Mouse (Mus musculus): ENCODE data around the gene Cox14. TPM values are rescaled to one million over a fixed set of nuclear protein-coding genes. Genes with fewer than 3 reads are reported as not detected.
"Not testable (repeated sequence)": the region's sequence is repeated elsewhere in the genome, so short reads cannot be mapped to it uniquely, and the experiment has no call there.

The Cox14 gene
- polyA plus RNA-seq, 1 experiment from 2014 or later: 169 TPM

DNA sequence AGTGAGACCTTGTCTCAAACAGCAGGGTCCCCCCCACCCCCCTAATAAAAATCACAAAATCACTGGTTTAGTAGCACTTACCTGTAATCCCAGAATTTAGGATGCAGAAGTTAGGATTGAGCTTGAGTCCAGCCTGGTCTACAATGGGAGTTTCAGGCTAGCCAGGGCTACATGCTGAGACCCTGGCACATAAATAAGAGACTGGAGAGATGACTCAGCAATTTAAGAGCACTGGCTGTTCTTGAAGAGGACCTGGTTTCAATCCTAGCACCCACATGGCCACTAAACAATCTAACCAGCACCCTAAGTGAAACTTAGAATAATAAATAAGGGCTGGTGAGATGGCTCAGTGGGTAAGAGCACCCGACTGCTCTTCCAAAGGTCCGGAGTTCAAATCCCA lies 5.7 kb downstream of the Cox14 start:
- no peak overlapping the region for H3K9ac ChIP-seq
- 88% methylated on average over 2 of the region's 2 CpGs for WGBS
- ATAC-seq (ENCODE audit: low FRiP score, low read depth): no peak

DNA sequence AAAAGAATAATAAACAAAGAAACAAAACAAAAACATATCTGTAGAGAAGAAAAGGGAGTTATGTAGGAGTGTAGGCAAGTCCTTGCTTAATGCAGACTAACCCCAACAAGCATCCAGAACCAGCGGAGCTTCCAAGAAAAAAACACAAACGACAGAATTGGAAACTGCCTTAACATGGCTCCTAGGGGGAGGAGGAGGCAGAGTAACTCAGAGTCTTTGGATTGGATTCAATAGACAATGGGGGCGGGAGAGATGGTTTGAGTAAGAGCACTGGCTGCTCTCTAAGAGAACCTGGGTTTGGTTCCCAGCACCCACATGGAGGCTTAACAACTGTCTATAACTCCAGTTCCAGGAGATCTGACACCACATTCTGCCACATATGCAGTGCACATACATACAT lies 6.3 kb downstream of the Cox14 start:
- peaks cover 61% of the 10 kb centered on the region for H3K36me3 ChIP-seq
- H3K4me1 ChIP-seq: 0 out of 2 replicates have a peak, but pooled peaks cover under 1% of the 10 kb centered on the region
- no peaks in the 10 kb centered on the region for H3K9me3 ChIP-seq
- H3K27me3 ChIP-seq (replicated peaks): no peaks in the 10 kb centered on the region
- WGBS: 91% methylated on average over 3 of the region's 3 CpGs
- H3K4me3 ChIP-seq: no peak overlapping the region
- no peak overlapping the region for H3K27ac ChIP-seq
- no peak for ATAC-seq (ENCODE audit: low FRiP score, low read depth)
- no peak overlapping the region for H3K9ac ChIP-seq
- no peak overlapping the region for H3K4me2 ChIP-seq (replicated peaks)

More for the DNA sequence above, 5.7 kb downstream of the Cox14 start:
- Histone ChIP-seq H3K27me3 (replicated peaks) (no peaks in the 10 kb centered on the region), H3K36me3 (peaks cover 56% of the 10 kb centered on the region), H3K27ac (no peak overlapping the region), H3K4me1 (peaks cover 5% of the 10 kb centered on the region; the same call in 1 of the 2 replicates), H3K9me3 (no peaks in the 10 kb centered on the region), H3K4me3 (no peak overlapping the region), H3K4me2 (replicated peaks) (no peak overlapping the region)

DNA sequence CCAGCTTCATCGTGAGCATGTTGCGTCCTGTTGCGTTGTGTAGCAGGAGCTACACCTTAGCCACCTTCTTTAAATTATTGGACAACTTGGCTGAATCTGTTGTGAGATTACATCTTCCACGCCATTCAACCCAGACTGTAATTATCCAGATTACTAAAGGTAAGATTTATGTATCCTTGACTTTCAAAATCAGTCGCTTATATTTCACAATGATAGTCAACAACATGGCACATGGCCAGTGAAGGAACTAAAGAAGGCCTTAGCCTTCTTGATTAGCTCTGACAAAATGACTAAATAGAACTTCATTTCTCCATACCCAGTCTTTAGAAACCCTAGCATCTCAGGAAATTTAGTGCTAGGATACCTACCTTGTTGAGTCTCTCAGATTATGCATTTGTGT lies 7.8 kb downstream of the Cox14 start:
- Histone ChIP-seq H3K4me1 (no peaks in the 10 kb centered on the region), H3K4me2 (replicated peaks) (no peak overlapping the region), H3K27me3 (replicated peaks) (no peaks in the 10 kb centered on the region), H3K36me3 (peaks cover 66% of the 10 kb centered on the region), H3K27ac (no peak overlapping the region), H3K9ac (no peak overlapping the region), H3K4me3 (no peak overlapping the region), H3K9me3 (no peaks in the 10 kb centered on the region)
- ATAC-seq (ENCODE audit: low FRiP score, low read depth): no peak
- 96% methylated on average over 5 of the region's 5 CpGs for WGBS

DNA sequence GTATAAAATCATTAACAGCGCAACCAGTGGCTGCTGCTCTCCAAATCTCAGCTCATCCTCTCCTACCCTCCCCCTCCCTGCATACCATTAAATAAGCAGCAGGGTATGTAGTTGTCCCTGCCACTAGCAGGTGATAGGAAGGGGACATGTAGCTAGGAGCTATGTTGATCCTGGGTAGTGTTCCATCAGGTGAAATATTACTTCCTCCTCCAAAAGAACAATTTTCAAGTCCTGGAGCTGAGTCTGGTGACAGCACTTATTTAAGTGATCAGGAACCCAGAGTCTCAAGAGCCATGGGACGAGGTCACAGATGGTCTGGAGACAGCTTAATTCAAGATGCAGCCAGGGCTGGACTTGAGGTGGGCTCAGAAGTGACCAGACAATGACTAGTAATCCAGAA lies 10.2 kb downstream of the Cox14 start:
- no peak overlapping the region for H3K4me2 ChIP-seq (replicated peaks)
- H3K27ac ChIP-seq: no peak overlapping the region
- H3K4me1 ChIP-seq: no peaks in the 10 kb centered on the region
- H3K9ac ChIP-seq: no peak overlapping the region
- 90% methylated on average over 2 of the region's 2 CpGs for WGBS
- H3K9me3 ChIP-seq: no peaks in the 10 kb centered on the region
- no peaks in the 10 kb centered on the region for H3K27me3 ChIP-seq (replicated peaks)
- H3K4me3 ChIP-seq: no peak overlapping the region
- no peak for ATAC-seq (ENCODE audit: low FRiP score, low read depth)
- H3K36me3 ChIP-seq: peaks cover 73% of the 10 kb centered on the region

DNA sequence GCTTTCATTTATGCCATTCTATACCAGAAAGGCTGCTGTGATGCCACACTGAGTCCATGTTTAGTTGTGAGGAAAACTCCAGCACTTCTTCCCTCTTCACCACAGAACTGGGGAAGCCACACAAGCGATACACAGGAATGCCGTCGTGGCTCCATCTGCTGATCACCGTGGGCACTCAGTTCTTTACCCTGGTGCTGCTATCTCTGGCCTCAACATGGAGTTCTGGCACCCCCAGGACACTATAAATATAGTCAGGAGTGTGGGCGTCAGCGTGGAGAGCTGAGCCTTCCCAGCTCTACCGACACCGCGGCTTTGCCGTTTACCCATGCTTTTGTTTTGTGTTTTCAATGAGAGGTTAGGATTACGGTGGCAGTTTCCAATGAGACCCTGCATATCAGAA lies 11.3 kb downstream of the Cox14 start:
- no peaks in the 10 kb centered on the region for H3K4me1 ChIP-seq
- H3K9ac ChIP-seq: no peak overlapping the region
- no peak overlapping the region for H3K4me3 ChIP-seq
- H3K9me3 ChIP-seq: no peaks in the 10 kb centered on the region
- 90% methylated on average over 11 of the region's 11 CpGs for WGBS
- H3K27me3 ChIP-seq (replicated peaks): no peaks in the 10 kb centered on the region
- no peak overlapping the region for H3K4me2 ChIP-seq (replicated peaks)
- ATAC-seq (ENCODE audit: low FRiP score, low read depth): no peak
- H3K36me3 ChIP-seq: peaks cover 72% of the 10 kb centered on the region
- no peak overlapping the region for H3K27ac ChIP-seq

DNA sequence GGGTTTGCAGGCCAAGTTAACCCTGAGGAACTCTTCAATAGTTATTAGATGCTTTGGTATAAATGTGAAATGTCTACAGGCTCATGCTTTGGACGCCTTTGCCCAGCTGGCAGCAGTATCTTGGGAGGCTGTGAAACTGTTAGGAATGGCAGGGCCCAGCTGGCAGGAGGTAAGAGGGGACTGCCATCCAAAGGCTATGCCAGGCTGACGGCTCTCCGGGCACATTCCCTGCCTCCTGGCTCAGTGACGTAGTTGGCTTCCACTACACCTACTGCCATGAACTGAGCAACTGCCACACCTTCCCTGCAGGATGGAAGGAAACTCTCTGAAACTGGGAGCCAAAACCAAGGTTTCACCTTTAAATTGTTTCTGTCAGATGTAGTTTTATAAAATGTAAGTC lies 14.8 kb downstream of the Cox14 start:
- 94% methylated on average over 4 of the region's 4 CpGs for WGBS
- Histone ChIP-seq H3K4me1 (no peaks in the 10 kb centered on the region), H3K9me3 (no peaks in the 10 kb centered on the region), H3K4me2 (replicated peaks) (no peak overlapping the region), H3K36me3 (peaks cover 53% of the 10 kb centered on the region), H3K4me3 (no peak overlapping the region), H3K27ac (no peak overlapping the region), H3K9ac (no peak overlapping the region), H3K27me3 (replicated peaks) (no peaks in the 10 kb centered on the region)
- ATAC-seq (ENCODE audit: low FRiP score, low read depth): no peak

DNA sequence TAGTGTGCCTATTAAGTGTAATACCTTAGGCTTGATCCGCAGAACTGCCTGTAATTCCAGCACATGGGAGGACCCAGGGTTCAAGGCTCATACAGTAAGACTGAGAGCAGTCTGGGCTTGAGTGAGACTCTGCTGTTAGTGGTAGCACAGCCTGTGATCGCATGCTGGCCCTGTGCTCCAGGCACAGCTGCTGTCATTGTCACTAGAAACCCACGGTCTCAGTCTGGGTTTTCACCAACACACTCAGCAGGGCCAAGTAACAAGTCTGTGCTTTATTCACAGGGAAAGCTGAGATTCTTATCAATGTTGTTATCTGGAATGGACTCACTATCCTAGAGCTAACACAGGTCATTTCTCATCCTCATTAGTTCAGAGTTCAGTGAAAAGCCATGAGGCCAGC lies 28.8 kb downstream of the Cox14 start:
- peaks cover 3% of the 10 kb centered on the region; the same call in 1 of the 2 replicates for H3K36me3 ChIP-seq
- no peaks in the 10 kb centered on the region for H3K27me3 ChIP-seq (replicated peaks)
- no peaks in the 10 kb centered on the region for H3K4me1 ChIP-seq
- no peak for ATAC-seq (ENCODE audit: low FRiP score, low read depth)
- H3K4me2 ChIP-seq (replicated peaks): no peak overlapping the region
- no peak overlapping the region for H3K9ac ChIP-seq
- no peak overlapping the region for H3K27ac ChIP-seq
- no peak overlapping the region for H3K4me3 ChIP-seq
- 79% methylated on average over 3 of the region's 3 CpGs for WGBS
- H3K9me3 ChIP-seq: no peaks in the 10 kb centered on the region

DNA sequence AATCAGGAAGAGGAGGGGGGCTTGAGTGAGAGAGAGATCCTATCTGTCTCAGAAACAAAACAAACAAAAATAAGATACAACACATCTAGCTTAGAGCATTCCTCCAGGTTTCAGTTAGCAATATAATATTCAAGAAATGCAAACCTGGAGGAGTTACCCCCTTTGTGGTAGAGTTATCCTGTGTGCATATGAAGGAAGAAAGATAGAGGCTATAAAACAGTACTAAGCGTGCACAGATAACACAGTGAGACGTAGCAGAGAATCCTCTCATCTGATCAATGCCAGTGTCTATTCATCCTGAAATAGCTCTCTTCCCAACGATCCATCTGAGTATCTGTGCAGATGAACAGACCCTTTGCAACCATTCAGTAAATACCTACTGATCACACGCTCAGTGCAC lies 42.0 kb downstream of the Cox14 start:
- ATAC-seq (ENCODE audit: low FRiP score, low read depth): no peak

DNA sequence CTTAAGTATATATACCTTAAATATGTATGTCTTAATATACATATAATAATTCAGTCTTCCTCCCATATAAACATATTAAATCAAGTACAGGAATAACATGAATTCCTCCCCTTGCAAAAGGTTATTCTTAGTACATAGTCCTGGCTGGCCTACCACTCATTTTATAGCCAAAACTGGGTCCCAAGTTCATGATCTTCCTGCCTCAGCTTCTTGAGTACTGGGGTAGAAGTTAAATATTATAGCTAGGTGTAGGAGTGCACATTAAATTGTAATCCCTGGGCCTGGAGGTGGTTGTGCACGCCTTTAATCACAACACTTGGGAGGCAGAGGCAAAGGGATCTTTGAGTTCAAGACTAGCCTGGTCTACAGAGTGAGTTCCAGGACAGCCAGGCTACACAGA lies 43.3 kb downstream of the Cox14 start:
- peaks cover 12% of the 10 kb centered on the region for H3K4me1 ChIP-seq
- WGBS: 94% methylated on average over 1 of the region's 1 CpGs
- H3K4me2 ChIP-seq (replicated peaks): no peak overlapping the region
- H3K36me3 ChIP-seq: peaks cover 7% of the 10 kb centered on the region; the same call in 1 of the 2 replicates
- H3K9me3 ChIP-seq: no peaks in the 10 kb centered on the region
- no peaks in the 10 kb centered on the region for H3K27me3 ChIP-seq (replicated peaks)
- ATAC-seq (ENCODE audit: low FRiP score, low read depth): no peak
- no peak overlapping the region for H3K9ac ChIP-seq
- no peak overlapping the region for H3K27ac ChIP-seq
- H3K4me3 ChIP-seq: no peak overlapping the region

More for the DNA sequence above, 42.0 kb downstream of the Cox14 start:
- WGBS: 89% methylated on average over 4 of the region's 4 CpGs
- Histone ChIP-seq H3K27ac (no peak overlapping the region), H3K9me3 (no peaks in the 10 kb centered on the region), H3K27me3 (replicated peaks) (no peaks in the 10 kb centered on the region), H3K36me3 (peaks cover 7% of the 10 kb centered on the region; the same call in 1 of the 2 replicates), H3K4me2 (replicated peaks) (no peak overlapping the region), H3K4me1 (peaks cover 12% of the 10 kb centered on the region), H3K9ac (no peak overlapping the region), H3K4me3 (no peak overlapping the region)

DNA sequence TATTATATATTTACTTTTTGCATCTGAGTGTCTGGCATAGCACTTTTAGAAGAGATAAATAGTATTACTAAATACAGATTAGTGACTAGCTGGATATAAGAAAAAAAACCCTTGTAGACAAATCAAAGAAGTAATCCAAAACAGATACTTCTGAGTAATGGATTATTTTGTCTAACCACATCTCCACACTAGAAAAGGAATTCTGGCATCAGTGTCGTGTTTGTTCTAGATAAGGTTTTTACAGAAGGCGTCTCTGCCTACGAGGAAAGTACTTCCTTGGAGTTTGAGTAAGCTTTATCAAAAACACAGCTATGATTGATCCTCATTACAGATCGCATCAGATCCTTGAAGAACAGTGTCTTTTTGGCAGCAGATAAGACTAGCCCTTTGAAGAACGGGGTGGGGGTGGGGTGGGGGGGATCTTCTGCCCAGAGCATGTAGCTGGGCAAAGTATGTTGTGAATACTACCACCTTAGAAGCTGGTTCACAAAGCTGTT lies 45.6 kb downstream of the Cox14 start:
- peak overlapping the region; percentile 93 for H3K9ac ChIP-seq
- peaks cover 12% of the 10 kb centered on the region for H3K4me1 ChIP-seq
- 40% methylated on average over 5 of the region's 5 CpGs for WGBS
- H3K4me2 ChIP-seq (replicated peaks): peak overlapping the region; percentile 84
- no peak for ATAC-seq (ENCODE audit: low FRiP score, low read depth)
- H3K9me3 ChIP-seq: no peaks in the 10 kb centered on the region
- H3K36me3 ChIP-seq: no peaks in the 10 kb centered on the region
- 0 out of 2 replicates have a peak overlapping the region, but pooled peaks have one; percentile 79 for H3K27ac ChIP-seq
- H3K4me3 ChIP-seq: peak overlapping the region; percentile 63
- no peaks in the 10 kb centered on the region for H3K27me3 ChIP-seq (replicated peaks)

DNA sequence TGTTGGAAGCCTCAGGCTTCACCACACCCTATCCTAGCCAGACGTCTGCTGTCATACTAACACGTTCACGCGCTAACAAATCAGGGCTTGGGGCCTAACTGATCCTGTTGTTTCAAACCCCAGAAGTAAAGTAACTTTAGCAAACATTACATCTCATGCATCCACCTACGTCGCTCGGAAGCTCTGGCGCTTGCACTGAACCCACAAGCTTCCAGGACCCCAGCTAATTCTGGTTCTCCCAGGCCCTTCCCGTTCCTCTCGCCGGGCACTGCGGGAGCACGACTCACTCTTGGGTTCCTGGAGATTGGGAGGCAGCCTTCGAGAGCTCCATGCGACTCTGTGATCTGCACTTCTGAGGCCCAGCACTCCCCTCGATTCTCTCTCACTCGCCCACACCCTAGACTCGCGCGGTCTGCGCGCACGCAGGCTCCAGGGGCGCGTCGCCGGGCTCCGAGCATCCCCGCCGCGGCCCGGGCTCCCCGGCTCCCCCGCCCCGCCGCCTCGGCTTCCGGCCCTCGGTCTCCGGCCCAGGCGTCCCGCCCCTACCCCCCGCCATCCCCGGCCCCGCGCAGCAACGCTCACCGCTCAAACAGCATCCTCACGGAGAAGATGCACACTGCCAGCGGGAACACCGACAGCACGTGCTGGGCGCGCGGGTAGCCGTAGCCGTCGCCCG lies 46.3 kb downstream of the Cox14 start:
- H3K4me1 ChIP-seq: peaks cover 12% of the 10 kb centered on the region
- no peaks in the 10 kb centered on the region for H3K9me3 ChIP-seq
- peak overlapping the region; percentile 63 for H3K4me3 ChIP-seq
- peak; percentile 83 for ATAC-seq (ENCODE audit: low FRiP score, low read depth)
- H3K9ac ChIP-seq: peak overlapping the region; percentile 93
- no peaks in the 10 kb centered on the region for H3K36me3 ChIP-seq
- peak overlapping the region; percentile 84 for H3K4me2 ChIP-seq (replicated peaks)
- H3K27ac ChIP-seq: peak overlapping the region; percentile 79
- no peaks in the 10 kb centered on the region for H3K27me3 ChIP-seq (replicated peaks)
- WGBS: under 1% methylated on average over 57 of the region's 59 CpGs

DNA sequence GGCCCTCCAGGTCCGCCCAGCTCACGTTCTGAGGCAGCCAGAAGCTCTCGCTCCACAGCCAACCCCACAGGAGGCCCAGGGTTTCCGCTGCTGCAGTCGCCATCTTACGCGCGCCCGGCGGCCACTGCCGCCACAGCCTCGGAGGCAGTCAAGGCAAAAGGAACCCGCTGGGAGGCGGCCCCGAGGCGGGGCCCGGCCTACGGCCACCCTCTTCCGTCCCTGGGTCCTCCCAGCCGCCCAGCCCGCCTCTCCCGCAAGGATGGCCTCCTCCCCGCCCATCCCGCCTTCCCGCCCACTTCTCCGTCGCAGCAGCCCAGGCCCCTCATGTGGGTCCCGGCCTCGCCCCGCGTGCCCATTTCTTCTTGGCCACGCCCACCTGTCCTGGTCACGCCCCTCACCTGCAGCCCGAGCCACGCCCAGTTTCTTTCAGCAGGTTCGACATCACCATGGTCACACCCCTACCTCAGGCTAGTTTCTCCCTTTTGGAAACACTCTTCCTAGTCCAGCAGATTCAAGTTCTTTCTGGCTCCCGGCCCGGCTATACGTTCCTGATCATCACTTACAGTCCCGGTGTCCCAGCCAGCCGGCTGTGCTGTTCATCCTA lies 47.0 kb downstream of the Cox14 start:
- H3K27ac ChIP-seq: peak overlapping the region; percentile 79
- peak overlapping the region; percentile 63 for H3K4me3 ChIP-seq
- 0% methylated on average over 41 of the region's 41 CpGs for WGBS
- peaks cover 12% of the 10 kb centered on the region for H3K4me1 ChIP-seq
- peak; percentile 91 for ATAC-seq (ENCODE audit: low FRiP score, low read depth)
- H3K27me3 ChIP-seq (replicated peaks): no peaks in the 10 kb centered on the region
- peak overlapping the region; percentile 84 for H3K4me2 ChIP-seq (replicated peaks)
- no peaks in the 10 kb centered on the region for H3K36me3 ChIP-seq
- peak overlapping the region; percentile 93 for H3K9ac ChIP-seq
- H3K9me3 ChIP-seq: no peaks in the 10 kb centered on the region

DNA sequence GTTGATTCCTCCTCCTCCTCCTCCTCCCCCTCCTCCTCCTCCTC lies 47.3 kb downstream of the Cox14 start, which contains the start of gene Cers5:
Cers5 (minus strand) TSS at position 5 of the 44 bp plus-strand sequence.
- Histone ChIP-seq H3K27ac (peak within 1 kb of the TSS; percentile 79), H3K9ac (peak within 1 kb of the TSS; percentile 93), H3K4me1 (peaks cover 12% of the 10 kb centered on the region), H3K4me2 (replicated peaks) (peak within 1 kb of the TSS; percentile 84), H3K4me3 (peak within 1 kb of the TSS; percentile 63)
- not testable (repeated sequence) for H3K27me3 ChIP-seq (replicated peaks); ATAC-seq (ENCODE audit: low FRiP score, low read depth); H3K9me3 ChIP-seq; H3K36me3 ChIP-seq

Data from neural tube, embryonic 12.5 days (tissue).